Mouse (Mus musculus): ENCODE measurements around the gene Rnf4. TPM values are rescaled to one million over a fixed set of nuclear protein-coding genes. Genes with fewer than 3 reads are reported as not detected.

Gene Rnf4
- polyA plus RNA-seq, 1 experiment, result 167 TPM

DNA sequence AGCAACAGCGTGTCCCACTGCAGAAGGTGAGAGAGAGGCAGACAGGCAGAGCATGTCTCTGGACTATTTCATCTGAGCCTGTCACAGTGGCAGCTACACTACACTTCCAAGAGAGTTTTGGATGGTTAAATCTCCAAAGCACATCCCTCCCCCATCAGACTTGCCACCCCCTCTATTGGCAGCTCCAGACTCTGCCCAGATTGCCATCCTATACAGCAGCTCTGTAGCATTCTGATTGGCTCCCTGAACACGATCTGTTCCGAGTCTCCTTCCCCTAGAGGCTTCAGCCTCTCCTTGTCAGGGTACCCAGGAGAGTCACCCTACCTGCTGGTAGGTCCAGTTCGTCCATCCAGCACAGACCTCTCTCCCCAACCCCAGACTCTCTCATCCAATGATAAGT lies 38.0 kb upstream of the Rnf4 start:
- TF ChIP-seq CTCF (IDR thresholded peaks at IDR 0.05; ENCODE audit: borderline replicate concordance, insufficient read depth, low read length), result no peak
- Histone ChIP-seq H3K27ac (ENCODE audit: insufficient read depth, low read length) (no peak overlapping the region), H3K4me1 (ENCODE audit: control insufficient read depth, insufficient read depth, low read length) (0 out of 2 replicates have a peak, but pooled peaks cover 5% of the 10 kb centered on the region), H3K4me3 (ENCODE audit: insufficient read depth, low read length) (no peak overlapping the region)

DNA sequence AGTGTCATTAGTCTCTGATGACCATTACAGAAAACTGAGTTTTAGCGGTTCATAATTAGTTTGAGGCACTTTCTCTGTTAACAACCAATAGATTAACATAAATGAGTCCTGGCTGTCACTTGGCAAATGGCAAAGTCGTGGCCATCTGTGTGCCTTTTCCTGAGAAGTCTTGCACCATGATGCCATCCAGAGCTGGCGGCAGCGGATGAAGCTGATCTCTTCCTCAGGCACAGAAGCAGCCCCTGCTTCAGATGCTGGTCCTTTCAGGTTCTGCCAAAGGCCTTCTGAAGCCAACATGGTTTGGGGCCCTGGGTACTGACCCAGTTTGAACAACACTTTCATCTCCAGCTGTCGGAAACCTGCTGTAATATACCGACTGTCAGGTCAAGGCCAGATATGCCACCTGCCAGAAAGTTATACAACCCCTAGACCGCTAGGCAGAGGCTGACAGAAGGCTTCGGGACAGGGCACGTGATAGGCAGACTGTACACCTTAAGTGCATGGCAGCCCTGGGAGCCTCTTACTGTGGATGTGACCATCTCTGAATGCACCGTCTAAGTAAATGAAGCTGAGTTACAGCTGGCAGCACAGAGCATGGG lies 37.1 kb upstream of the Rnf4 start:
- Histone ChIP-seq H3K4me1 (ENCODE audit: control insufficient read depth, insufficient read depth, low read length) (0 out of 2 replicates have a peak, but pooled peaks cover 5% of the 10 kb centered on the region), H3K4me3 (ENCODE audit: insufficient read depth, low read length) (no peak overlapping the region), H3K27ac (ENCODE audit: insufficient read depth, low read length) (no peak overlapping the region)
- TF ChIP-seq POLR2A (IDR thresholded peaks at IDR 0.05; ENCODE audit: low read depth, low read length) (no peak), CTCF (IDR thresholded peaks at IDR 0.05; ENCODE audit: borderline replicate concordance, insufficient read depth, low read length) (no peak)

DNA sequence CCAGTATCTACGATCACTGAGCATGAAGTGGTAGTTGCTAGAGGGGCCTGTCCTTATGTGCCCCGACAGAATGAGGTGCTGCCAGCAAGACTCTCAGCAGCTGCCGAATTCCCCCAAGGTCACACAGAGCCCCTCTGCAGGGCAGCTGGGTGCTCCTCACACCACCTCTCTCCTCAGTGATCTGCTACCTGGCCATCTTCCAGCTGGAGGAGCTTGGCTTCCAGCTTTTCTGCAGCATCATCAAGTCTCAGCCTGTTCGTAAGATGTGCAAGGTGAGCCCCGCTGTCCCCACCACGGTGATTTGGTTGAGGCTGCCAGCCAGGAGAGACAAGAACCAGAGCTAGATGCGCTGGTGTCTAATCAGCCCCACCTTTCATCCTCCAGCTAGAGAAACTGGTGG lies 33.7 kb upstream of the Rnf4 start:
- Histone ChIP-seq H3K4me3 (ENCODE audit: insufficient read depth, low read length) (no peak overlapping the region), H3K27ac (ENCODE audit: insufficient read depth, low read length) (no peak overlapping the region), H3K4me1 (ENCODE audit: control insufficient read depth, insufficient read depth, low read length) (no peaks in the 10 kb centered on the region)
- TF ChIP-seq CTCF (IDR thresholded peaks at IDR 0.05; ENCODE audit: borderline replicate concordance, insufficient read depth, low read length), result no peak
- TF ChIP-seq POLR2A (IDR thresholded peaks at IDR 0.05; ENCODE audit: low read depth, low read length), result no peak

DNA sequence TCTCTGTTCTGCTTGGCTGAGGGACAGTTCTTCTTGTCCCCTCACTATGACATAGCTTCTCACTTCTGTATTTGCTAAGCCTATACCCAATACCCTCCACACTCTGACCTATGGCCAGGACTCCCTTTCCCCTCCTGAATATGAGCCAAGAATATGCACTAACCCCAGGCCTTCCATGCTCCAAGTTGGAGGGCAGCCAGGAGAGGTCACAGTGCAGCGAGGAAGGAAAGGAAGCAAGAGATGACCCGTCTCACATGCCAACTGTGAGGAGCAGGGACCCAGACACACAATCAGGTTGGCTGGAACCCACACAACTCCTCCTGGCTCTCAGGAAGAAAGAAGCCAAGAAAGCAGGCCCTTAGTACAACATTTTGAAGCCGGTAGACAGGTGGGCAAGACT lies 27.1 kb upstream of the Rnf4 start:
- no peak overlapping the region for H3K4me3 ChIP-seq (ENCODE audit: insufficient read depth, low read length)
- TF ChIP-seq POLR2A (IDR thresholded peaks at IDR 0.05; ENCODE audit: low read depth, low read length) (no peak), CTCF (IDR thresholded peaks at IDR 0.05; ENCODE audit: borderline replicate concordance, insufficient read depth, low read length) (no peak)
- no peak overlapping the region for H3K27ac ChIP-seq (ENCODE audit: insufficient read depth, low read length)
- no peaks in the 10 kb centered on the region for H3K4me1 ChIP-seq (ENCODE audit: control insufficient read depth, insufficient read depth, low read length)

DNA sequence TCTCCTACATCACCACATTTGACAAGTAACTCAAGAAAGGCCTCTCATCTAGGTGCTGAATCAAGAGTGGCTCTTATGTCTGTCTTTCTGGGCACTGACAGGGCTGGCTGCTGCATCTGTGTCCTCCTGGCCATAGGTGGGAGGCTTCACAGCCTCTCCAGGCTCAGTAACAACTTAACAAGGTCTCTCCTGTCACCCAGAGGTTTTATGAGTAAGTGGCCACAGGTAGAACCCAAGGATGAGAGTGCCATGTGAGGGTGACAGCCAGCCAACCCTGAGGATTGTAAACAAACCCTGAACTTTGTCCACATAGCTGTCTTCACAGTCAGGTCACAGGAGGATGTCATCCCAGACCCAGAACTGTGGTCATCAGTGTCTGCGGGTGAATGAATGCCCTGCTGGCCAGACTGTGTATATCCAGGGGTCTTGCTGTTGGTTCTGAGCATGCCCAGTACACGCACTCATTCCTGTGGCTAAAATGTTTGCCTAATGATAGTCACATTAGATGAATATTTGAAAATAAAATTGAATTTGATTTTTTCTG lies 16.5 kb upstream of the Rnf4 start:
- TF ChIP-seq CTCF (IDR thresholded peaks at IDR 0.05; ENCODE audit: borderline replicate concordance, insufficient read depth, low read length), result no peak
- TF ChIP-seq POLR2A (IDR thresholded peaks at IDR 0.05; ENCODE audit: low read depth, low read length), result no peak
- Histone ChIP-seq H3K4me1 (ENCODE audit: control insufficient read depth, insufficient read depth, low read length) (no peaks in the 10 kb centered on the region), H3K27ac (ENCODE audit: insufficient read depth, low read length) (no peak overlapping the region), H3K4me3 (ENCODE audit: insufficient read depth, low read length) (no peak overlapping the region)

DNA sequence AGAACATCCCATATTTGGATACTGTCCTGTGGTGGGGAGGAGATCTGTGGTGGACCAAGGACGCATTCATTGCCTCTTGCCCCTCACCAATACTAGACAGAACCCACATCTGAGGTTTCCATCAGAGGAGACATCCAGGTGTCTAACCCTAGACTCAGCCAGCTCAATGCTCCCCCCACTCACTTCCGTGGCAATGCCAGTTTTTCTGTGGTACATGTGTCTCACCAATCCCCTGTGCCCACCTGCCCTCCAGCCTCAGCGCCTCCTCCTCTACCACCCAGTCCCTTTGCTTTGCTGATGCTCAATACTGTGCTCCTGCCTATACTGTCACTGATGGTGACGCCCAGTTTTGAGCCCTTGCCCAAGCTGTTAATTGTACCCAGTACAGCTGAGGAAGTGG lies 14.9 kb upstream of the Rnf4 start:
- Histone ChIP-seq H3K27ac (ENCODE audit: insufficient read depth, low read length) (no peak overlapping the region), H3K4me3 (ENCODE audit: insufficient read depth, low read length) (no peak overlapping the region), H3K4me1 (ENCODE audit: control insufficient read depth, insufficient read depth, low read length) (no peaks in the 10 kb centered on the region)
- TF ChIP-seq POLR2A (IDR thresholded peaks at IDR 0.05; ENCODE audit: low read depth, low read length) (no peak), CTCF (IDR thresholded peaks at IDR 0.05; ENCODE audit: borderline replicate concordance, insufficient read depth, low read length) (no peak)

DNA sequence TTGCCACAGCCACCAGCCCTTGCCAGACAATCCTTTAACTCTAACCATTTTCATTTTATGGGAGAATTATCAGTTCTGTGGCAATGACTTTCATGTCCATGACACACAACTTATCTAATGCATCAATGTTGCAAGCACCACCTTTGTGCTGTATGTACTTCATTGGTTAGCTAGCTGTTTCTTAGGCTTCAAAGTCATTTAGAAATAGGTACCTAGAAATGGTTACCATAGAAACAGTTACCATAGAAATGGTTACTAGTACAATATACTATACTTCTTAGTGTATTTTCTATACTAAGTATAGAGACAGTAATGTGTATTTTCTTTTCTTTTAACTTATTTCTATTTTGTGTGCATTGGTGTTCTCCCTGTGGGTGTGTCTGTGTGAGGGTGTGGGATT lies 10.8 kb upstream of the Rnf4 start:
- TF ChIP-seq CTCF (IDR thresholded peaks at IDR 0.05; ENCODE audit: borderline replicate concordance, insufficient read depth, low read length), result no peak
- no peak for TF ChIP-seq POLR2A (IDR thresholded peaks at IDR 0.05; ENCODE audit: low read depth, low read length)
- Histone ChIP-seq H3K27ac (ENCODE audit: insufficient read depth, low read length) (no peak overlapping the region), H3K4me3 (ENCODE audit: insufficient read depth, low read length) (no peak overlapping the region), H3K4me1 (ENCODE audit: control insufficient read depth, insufficient read depth, low read length) (no peaks in the 10 kb centered on the region)

DNA sequence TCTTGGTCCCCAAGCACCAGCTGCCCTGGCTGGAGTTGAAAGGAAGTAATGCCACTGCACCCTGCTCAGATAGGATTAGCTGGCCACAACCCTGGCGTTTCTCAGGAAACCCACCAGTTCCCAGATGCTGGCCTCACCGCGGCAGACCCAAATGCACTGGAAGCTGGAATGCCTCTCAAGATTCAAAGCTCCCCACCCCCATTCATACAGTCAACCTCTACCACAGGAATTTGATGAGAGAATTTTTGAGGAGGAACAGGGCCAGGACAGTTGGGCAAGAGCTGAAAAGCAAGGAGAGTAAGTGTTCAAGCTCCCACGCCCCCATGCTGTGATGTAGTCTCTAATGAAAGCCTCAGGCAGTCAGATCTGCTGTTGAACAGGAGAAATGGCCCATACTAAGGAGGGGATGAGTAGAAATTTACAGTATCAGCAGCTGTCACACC lies 9.8 kb upstream of the Rnf4 start:
- Histone ChIP-seq H3K4me3 (ENCODE audit: insufficient read depth, low read length) (no peak overlapping the region), H3K27ac (ENCODE audit: insufficient read depth, low read length) (peak overlapping the region; percentile 74), H3K4me1 (ENCODE audit: control insufficient read depth, insufficient read depth, low read length) (no peaks in the 10 kb centered on the region)
- TF ChIP-seq CTCF (IDR thresholded peaks at IDR 0.05; ENCODE audit: borderline replicate concordance, insufficient read depth, low read length) (no peak), POLR2A (IDR thresholded peaks at IDR 0.05; ENCODE audit: low read depth, low read length) (0 out of 2 replicates have a peak, but pooled peaks have one; percentile 33)

DNA sequence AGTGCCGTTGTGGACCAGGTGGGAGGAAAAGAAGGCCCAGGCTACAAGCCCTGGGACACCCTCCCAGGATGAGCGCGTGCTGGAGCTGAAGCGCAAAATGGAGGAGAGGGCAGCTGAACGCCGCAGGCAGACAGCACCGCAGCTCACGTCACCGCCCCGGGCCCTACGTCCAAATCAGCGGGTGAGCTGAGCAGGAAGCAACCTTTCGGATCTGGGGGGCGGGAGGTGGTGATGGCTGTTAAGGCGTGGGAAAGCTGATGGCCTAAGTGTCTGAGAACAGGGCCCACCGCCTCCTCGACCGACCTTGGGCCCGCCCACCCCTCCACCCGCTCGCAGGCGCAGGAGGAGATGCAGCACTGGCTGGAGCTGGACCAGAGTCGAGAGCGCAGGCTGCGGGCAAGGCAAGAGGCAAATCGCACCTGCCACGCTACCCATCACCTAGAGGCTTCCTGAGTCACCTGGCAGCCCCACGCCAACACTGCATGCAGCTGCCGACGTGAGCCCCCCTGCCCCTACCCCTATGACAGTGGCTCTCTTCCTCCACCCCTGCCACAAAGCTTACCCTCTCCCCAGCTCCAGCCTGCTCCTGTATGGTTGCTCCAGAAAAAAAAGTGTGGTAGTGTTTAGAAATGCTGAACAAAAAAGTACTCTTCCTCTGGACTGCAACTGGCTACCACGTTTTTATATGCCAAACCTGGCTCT lies 9.1 kb upstream of the Rnf4 start:
- Histone ChIP-seq H3K4me3 (ENCODE audit: insufficient read depth, low read length) (no peak overlapping the region), H3K27ac (ENCODE audit: insufficient read depth, low read length) (peak overlapping the region; percentile 74), H3K4me1 (ENCODE audit: control insufficient read depth, insufficient read depth, low read length) (no peaks in the 10 kb centered on the region)
- TF ChIP-seq POLR2A (IDR thresholded peaks at IDR 0.05; ENCODE audit: low read depth, low read length) (no peak), CTCF (IDR thresholded peaks at IDR 0.05; ENCODE audit: borderline replicate concordance, insufficient read depth, low read length) (no peak)

DNA sequence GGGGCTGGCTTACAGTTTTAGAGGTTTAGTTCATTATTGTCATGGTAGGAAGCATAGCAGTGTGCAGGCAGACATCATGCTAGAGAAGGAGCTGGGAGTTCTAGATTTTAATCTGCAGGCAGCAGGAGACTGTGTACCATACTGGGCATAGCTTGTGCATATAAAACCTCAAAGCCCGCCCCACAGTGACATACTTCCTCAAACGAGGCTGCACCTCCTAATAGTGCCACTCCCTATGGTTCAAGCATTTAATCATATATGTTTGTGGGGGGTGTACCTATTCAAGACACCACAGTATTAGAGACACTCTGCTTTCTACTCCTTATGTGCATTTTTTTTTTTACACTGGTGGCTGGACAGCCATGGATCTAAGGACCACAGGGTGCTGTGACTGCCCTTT lies 6.0 kb upstream of the Rnf4 start:
- TF ChIP-seq POLR2A (IDR thresholded peaks at IDR 0.05; ENCODE audit: low read depth, low read length), result no peak
- TF ChIP-seq CTCF (IDR thresholded peaks at IDR 0.05; ENCODE audit: borderline replicate concordance, insufficient read depth, low read length), result no peak
- no peak overlapping the region for H3K27ac ChIP-seq (ENCODE audit: insufficient read depth, low read length)
- H3K4me3 ChIP-seq (ENCODE audit: insufficient read depth, low read length), result no peak overlapping the region
- no peaks in the 10 kb centered on the region for H3K4me1 ChIP-seq (ENCODE audit: control insufficient read depth, insufficient read depth, low read length)
